ENCODE assay signal across 20 mouse cellular contexts in genomic region chr8:7309239-7309638, GRCm38 (mm10).
A peak's percentile ranks its signal among the peaks of the same experiment; 100 is the strongest.
DNase-seq lines count a peak whose midpoint lies in the region; ATAC-seq and TF ChIP-seq lines count a peak whose summit lies in the region.
"Had no signal": no experiment of that assay in that cellular context is flagged by ENCODE, and none has a peak within 500 bp of the region (broad histone marks: within the 10 kb centered on the region; RNA-seq: fewer than 3 reads in every experiment).

No protein-coding gene starts in this region.

- no peak overlapping the region for H3K9ac ChIP-seq in limb, embryonic 14.5 days (ENCODE audit: low read depth, low read length, severe bottlenecking)
- H3K9ac ChIP-seq: embryonic facial prominence, embryonic 12.5 days; forebrain, embryonic 13.5 days; forebrain, postnatal 0 days; heart, embryonic 12.5 days; intestine, embryonic 15.5 days had no signal

- peak; percentile 9 for DNase-seq in embryo, embryonic 11 days
- no peak for DNase-seq in embryo, embryonic 9.5 days (ENCODE audit: extremely low spot score)
- peak; percentile 37 for DNase-seq in limb, embryonic 14.5 days (ENCODE audit: low spot score)
- DNase-seq in limb, embryonic 10.5 days (ENCODE audit: low spot score): no peak
- DNase-seq in brain, adult 2 months (ENCODE audit: low read depth, low spot score): peak; percentile 22
- DNase-seq in mesoderm, embryonic 11.5 days (ENCODE audit: low read depth, low spot score): peak; percentile 17
- DNase-seq in right cerebral cortex, postnatal 36 days (ENCODE audit: low spot score in 2 of 2): no peak
- DNase-seq in urinary bladder, adult 18-20 months (ENCODE audit: low spot score in 2 of 2): no peak
- DNase-seq: adrenal gland, adult 8-10 months; adrenal gland, postnatal 36 days; cerebellum, adult 11-12 months; cerebellum, adult 9-10 months; cerebellum, postnatal 25 days; forebrain, postnatal 0 days; gastrocnemius, adult 2 months; gastrocnemius, postnatal 25 days had no signal

- H3K27ac ChIP-seq in limb, embryonic 14.5 days (replicated peaks; ENCODE audit: low read depth, low read length): no peak overlapping the region
- H3K27ac ChIP-seq in limb, embryonic 10.5 days: no peak overlapping the region
- H3K27ac ChIP-seq: embryonic facial prominence, embryonic 12.5 days; forebrain, embryonic 13.5 days; gastrocnemius, adult 2 months; intestine, embryonic 15.5 days had no signal

- H3K4me2 ChIP-seq in limb, embryonic 14.5 days (replicated peaks; ENCODE audit: low read depth, low read length, severe bottlenecking): no peak overlapping the region
- H3K4me2 ChIP-seq: embryonic facial prominence, embryonic 12.5 days; forebrain, embryonic 13.5 days; heart, embryonic 12.5 days; intestine, embryonic 15.5 days had no signal

- no peaks in the 10 kb centered on the region for H3K9me3 ChIP-seq in limb, embryonic 14.5 days (ENCODE audit: control insufficient read depth, low read length)
- no peaks in the 10 kb centered on the region for H3K9me3 ChIP-seq in limb, embryonic 10.5 days (replicated peaks)
- H3K9me3 ChIP-seq: embryonic facial prominence, embryonic 12.5 days; forebrain, embryonic 13.5 days; heart, embryonic 12.5 days; intestine, embryonic 15.5 days had no signal

- WGBS in limb, embryonic 14.5 days: 51% methylated on average over 2 of the region's 2 CpGs
- 79% methylated on average over 2 of the region's 2 CpGs for WGBS in limb, embryonic 10.5 days

- H3K36me3 ChIP-seq in limb, embryonic 14.5 days (ENCODE audit: control insufficient read depth, insufficient read depth, low read length): no peaks in the 10 kb centered on the region
- H3K36me3 ChIP-seq in limb, embryonic 10.5 days: no peaks in the 10 kb centered on the region
- H3K36me3 ChIP-seq: embryonic facial prominence, embryonic 12.5 days; heart, embryonic 12.5 days; intestine, embryonic 15.5 days had no signal

- no peaks in the 10 kb centered on the region for H3K27me3 ChIP-seq in limb, embryonic 14.5 days (ENCODE audit: control insufficient read depth, insufficient read depth, low read length)
- H3K27me3 ChIP-seq in limb, embryonic 10.5 days (ENCODE audit: low read depth, poor library complexity, severe bottlenecking): no peaks in the 10 kb centered on the region
- H3K27me3 ChIP-seq: embryonic facial prominence, embryonic 12.5 days; forebrain, embryonic 13.5 days; heart, embryonic 12.5 days; intestine, embryonic 15.5 days had no signal

- TF ChIP-seq POLR2A in limb, embryonic 14.5 days (IDR thresholded peaks at IDR 0.05; ENCODE audit: borderline replicate concordance, extremely low read depth, insufficient read depth, insufficient read length): no peak

- no peaks in the 10 kb centered on the region for H3K4me1 ChIP-seq in limb, embryonic 14.5 days (ENCODE audit: control insufficient read depth, insufficient read depth, low read length)
- H3K4me1 ChIP-seq in limb, embryonic 10.5 days: peaks cover 7% of the 10 kb centered on the region
- H3K4me1 ChIP-seq: embryonic facial prominence, embryonic 12.5 days; forebrain, embryonic 13.5 days; heart, embryonic 12.5 days; intestine, embryonic 15.5 days had no signal

- H3K4me3 ChIP-seq in limb, embryonic 14.5 days (replicated peaks; ENCODE audit: low read length): no peak overlapping the region
- H3K4me3 ChIP-seq in limb, embryonic 10.5 days: no peak overlapping the region
- H3K4me3 ChIP-seq: embryonic facial prominence, embryonic 12.5 days; forebrain, embryonic 13.5 days; gastrocnemius, adult 2 months; heart, embryonic 12.5 days; intestine, embryonic 15.5 days had no signal

- ATAC-seq in limb, embryonic 14.5 days (ENCODE audit: low FRiP score, low read depth): no peak
- ATAC-seq: forebrain, embryonic 13.5 days; forebrain, postnatal 0 days; intestine, embryonic 15.5 days had no signal

Comparison
In these comparisons a context has a peak if more than half of its experiments do, and no peak if none do; other contexts are left out.
1. DNase-seq: peak in embryo, embryonic 11 days (single experiment), limb, embryonic 14.5 days (single experiment), brain, adult 2 months (single experiment) and mesoderm, embryonic 11.5 days (single experiment); none in embryo, embryonic 9.5 days (single experiment), limb, embryonic 10.5 days (single experiment), right cerebral cortex, postnatal 36 days (0 of 2) and urinary bladder, adult 18-20 months (0 of 2).